Mouse (Mus musculus): ENCODE results near the gene Gpr158.
"Not testable (repeated sequence)": the region's sequence is repeated elsewhere in the genome, so short reads cannot be mapped to it uniquely, and the experiment has no call there.

Gpr158 gene

DNA sequence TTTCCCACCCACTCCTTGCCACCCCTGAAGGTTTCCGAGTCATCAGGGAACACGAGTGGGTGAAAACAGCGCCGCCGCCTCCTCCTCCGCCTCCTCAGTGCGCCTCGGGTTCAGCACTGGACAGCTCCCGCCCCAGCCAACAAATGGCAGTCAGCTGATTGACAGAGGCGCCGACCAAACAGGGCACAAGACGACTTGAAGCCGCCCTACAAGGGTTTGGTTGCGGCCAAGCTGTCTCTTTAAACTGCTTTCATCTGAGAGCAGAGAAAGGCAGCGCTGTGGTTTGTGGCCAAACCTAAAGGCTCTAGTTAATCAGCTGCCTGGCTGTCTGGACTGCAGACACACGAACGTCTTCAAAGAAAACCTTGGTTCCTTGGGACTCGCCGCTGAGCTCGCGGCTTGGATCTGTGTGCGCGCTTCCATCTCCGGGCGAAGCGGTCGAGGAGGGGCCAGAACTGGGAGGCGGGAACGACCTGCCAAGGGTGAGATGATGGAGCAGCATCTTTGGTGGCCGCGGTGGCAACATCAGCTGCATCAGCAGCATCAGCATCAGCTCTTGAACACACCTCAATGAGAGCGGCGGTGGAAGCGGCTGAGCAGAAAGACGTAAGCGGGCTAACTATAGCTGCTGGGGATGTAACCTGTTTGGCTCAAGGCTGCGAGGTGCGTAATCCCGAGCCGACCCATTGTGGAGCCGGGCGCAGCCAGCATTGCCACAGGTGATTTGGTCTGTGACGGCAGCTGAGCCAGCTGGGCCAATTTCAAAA lies at the start of gene Gpr158:
Gene Gpr158 (plus strand): TSS at position 198 of the 767 bp plus-strand sequence.
- no peak for DNase-seq (ENCODE audit: low spot score)

DNA sequence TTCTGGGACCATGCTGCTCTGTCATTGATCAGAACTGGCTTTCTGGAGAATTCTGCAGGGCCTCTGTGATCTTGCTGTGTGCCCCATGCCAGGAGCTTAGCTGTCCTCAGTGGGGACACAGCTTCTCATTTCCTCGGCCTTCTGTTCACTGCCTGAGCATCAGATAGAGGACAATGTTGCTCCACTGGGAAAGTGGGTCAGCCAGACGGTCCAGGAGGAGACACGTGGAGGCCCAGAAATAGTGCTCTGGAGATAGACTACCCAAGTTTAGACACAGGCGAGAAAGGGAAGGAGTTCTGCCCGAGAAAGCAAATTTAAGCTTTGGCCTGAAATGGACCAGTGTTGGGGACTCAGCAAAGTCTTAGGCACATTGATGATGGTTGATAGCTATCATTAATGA lies 23.5 kb upstream of the Gpr158 start:
- DNase-seq (ENCODE audit: low spot score), result no peak

DNA sequence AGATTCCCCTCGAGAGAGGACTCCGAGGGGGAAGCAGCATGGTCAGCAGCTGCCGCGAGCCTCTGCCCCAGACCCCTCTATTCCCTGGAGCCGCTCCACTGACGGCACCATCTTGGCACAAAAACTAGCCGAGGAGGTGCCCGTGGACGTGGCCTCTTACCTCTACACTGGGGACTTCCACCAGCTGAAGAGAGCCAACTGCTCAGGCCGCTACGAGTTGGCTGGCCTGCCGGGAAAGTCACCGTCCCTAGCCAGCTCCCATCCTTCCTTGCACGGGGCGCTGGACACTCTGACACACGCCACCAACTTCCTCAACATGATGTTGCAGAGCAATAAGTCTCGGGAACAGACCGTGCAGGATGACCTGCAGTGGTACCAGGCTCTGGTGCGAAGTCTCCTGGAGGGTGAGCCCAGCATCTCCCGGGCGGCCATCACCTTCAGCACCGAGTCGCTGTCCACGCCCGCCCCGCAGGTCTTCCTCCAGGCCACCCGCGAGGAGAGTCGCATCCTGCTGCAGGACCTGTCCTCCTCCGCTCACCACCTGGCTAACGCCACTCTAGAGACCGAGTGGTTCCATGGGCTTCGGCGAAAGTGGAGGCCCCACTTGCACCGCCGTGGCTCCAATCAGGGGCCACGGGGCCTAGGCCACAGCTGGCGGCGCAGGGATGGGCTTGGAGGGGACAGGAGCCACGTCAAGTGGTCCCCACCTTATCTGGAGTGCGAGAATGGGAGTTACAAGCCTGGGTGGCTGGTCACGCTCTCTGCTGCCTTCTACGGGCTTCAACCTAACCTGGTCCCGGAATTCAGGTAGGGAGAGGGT lies 1.2 kb downstream of the Gpr158 start:
- DNase-seq (ENCODE audit: low spot score), result no peak

DNA sequence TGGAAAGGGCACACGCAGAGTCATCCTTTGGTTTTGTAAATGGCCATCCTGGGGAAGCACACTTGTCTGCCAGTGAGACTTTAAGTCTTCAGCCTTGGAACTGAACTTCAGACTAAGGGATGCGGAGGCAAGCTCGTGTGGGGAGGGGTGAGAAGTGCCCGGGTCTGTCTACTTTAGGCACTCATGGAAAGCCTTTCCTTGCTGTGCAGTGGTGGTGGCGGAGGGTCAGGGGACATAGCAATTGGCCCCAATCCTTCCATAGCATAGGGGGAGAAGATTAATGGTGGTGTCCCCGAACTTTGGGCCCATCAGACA lies 1.8 kb downstream of the Gpr158 start:
- no peak for DNase-seq (ENCODE audit: low spot score)

DNA sequence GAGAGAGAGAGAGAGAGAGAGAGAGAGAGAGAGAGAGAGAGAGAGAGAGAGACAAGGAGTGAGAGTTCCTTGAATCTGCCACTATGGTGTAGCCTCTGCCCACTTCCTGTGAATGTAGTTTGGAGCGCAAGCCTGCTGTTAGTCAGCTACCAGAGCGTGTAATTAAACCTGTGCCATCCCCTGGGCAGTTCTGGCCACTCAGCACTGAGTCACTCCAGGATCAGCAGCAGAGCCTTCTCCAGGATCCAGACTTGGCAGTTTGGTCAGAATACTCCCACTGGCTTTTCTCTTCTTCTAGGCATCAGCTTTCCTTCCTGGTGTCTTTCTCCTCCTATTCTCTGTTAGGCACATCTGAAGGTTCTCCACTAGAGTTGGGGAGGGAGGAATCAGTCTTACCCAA lies 2.2 kb downstream of the Gpr158 start:
- DNase-seq (ENCODE audit: low spot score), result no peak

DNA sequence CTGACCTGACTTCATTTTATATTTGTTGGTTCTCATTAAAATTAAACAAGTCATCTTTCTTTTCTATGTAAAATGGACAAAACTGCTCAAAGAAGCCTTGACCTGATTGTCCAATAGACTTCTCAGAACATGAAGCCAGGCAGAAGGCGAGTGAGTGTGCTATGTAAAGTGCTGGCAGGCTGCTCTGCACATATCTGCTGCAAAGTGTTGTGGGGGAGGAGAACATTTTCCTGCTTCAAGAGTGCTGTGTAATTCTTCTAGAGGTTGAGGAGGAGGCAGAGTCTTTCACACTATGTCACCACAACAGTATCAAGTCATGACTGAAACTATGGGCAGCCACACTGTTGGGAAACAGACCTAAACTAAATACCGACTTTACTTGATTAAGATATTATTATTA lies 12.2 kb downstream of the Gpr158 start:
- no peak for DNase-seq (ENCODE audit: low spot score)

DNA sequence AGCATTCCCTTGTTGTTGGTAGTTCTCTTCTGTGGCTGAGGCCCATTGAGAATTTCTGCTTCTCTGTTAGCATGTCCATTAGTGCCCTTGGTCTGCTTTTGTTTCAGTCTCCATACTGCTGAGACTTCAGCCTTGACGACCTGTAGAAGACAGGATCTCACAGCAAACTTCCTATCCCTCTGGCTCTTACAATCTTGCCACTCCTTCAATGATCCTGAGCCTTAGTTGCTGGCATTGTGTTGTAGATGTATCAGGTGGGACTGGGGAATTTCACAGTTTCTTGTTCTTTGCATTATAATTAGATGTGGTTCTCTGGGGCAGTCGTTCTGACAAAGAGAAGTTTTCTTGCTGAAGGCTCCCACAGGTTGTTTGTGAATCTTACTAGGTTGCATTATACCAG lies 25.4 kb downstream of the Gpr158 start:
- DNase-seq (ENCODE audit: low spot score), result no peak

DNA sequence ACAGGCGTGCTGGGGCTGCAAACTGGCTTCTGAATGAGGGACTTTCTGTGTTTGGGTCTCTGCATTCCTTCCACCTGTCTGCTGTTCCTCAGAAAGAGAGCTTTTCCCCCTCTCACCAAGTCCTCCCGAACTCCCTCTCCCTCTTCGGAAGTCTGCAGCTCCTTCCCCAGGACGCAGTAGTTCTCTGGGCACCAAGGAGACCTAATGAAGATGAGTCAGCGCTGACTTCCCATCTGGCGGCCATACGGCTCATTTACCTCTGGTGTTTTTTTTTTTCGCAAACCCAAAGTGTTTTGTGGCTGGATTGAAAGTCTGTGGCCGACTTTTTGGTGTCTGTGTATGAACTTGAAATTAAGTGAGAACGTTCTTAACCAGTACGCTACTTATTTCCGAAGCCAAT lies 30.0 kb downstream of the Gpr158 start:
- DNase-seq (ENCODE audit: low spot score), result no peak

DNA sequence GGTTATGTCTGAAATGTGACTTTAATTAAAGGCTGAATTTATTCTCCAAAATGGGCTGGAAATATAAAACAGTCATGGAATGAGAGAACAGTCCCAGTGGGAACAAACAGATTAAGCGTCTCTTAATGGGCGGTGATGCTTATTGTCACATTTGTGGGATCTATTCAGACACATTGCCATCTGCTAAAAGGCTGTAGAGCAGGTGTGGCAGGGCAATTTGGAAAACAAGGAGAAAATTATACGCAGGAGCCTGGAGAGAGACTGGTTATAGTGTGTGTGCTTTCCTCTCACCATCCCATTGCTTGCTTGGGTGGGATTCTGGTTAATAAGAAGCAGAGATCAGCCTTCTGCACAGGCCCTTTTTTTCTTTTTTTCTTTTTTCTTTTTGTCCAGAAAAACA lies 32.3 kb downstream of the Gpr158 start:
- no peak for DNase-seq (ENCODE audit: low spot score)

DNA sequence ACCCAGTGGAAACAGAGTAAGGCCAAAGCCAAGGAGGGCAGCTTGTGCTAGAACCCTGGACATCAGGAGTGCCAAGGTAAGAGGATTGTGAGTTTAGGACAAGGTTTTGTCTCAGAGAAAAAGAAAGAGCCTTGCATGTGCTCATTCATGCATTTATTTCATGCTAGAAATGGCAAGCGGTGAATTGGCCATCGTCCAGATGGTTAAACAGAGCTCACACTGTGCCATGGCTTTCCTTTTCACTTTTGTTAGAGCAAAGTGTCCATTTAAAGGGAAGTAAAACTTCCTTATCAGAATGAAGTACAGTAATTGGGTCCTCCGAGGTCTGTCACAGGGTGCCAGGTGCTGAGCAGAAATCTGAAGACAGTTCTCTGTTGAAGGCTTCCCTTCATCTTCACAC lies 38.3 kb downstream of the Gpr158 start:
- DNase-seq (ENCODE audit: low spot score), result no peak

DNA sequence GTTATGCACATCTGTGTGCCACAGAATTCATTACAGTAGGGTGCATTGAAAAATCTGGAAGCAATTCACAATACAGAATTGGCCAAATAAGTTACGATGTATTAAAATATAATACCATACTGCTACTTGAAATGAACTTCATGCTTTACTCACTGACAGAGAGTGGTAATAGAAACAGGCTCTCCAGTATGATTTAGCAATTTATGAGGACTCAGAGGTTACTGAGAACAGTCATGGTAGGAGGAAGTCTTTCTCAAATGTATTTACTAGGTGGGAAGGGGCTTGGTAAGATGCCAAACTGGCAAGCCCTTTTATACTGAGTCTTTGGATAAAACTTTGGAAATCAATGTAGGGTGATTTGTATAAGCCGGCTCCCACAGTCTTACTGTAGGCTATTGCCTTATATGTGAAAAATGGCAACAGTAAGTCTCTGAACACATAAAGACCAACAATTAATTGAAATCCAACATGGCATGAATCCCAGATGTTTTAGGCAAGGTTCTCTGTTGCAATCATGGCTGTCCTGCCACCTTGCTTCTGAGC lies 40.2 kb downstream of the Gpr158 start:
- DNase-seq (ENCODE audit: low spot score), result no peak

DNA sequence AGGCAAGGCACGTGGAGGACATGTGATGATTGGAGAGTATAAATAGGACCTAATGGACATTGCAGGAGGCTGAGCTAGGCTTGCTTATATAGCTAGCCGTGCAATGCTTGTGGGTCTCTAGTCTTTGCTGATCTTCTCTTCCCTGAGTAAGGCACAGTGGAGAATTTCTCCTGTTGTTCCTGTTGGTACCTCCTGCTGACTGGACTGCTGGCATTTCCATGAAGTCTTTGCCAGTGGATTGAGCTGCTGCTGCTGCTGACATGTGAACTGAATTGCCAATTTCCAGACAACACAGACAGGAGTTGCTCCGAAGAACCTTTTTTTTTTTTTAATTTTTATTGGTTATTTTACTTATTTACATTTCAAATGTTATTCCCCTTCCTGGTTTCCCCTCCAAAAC lies 41.5 kb downstream of the Gpr158 start:
- no peak for DNase-seq (ENCODE audit: low spot score)

DNA sequence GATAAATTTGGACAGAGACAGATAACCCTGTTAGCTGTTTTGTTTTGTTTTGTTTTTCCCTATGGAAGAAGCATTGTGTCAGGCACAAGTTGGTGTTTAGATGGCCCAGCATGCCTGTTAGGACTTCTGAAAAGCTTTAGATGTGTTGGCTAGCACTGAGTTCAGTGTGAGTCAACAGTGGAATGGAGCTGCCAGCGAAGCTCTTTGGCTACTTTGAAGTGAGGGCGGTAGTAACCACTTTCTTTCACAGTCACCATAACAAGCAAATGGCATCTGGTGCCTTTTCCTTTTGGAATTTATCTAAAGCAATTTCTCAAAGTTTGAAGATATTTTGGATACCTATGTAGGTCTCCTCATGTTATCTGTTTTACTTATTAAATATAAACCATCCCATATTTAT lies 62.9 kb downstream of the Gpr158 start:
- no peak for DNase-seq (ENCODE audit: low spot score)

DNA sequence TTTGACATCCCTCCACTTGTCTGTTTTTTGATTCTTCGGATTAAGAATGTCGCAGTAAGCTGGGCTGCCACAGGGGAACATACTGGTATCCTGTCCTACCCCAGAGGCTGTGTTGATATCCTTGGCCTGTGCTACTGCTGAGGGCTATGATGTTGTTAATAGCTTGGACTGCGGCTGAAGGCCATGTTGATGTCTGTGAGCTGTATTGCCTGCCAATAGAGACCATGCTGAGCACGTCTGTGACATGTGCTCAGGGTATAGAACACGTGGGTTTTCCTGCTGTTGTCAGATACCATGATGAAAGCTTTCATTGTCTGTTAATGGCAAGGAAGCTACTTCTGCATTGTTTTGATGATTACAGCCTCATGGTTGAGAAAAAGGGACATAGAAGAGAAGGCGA lies 63.8 kb downstream of the Gpr158 start:
- DNase-seq (ENCODE audit: low spot score), result no peak

DNA sequence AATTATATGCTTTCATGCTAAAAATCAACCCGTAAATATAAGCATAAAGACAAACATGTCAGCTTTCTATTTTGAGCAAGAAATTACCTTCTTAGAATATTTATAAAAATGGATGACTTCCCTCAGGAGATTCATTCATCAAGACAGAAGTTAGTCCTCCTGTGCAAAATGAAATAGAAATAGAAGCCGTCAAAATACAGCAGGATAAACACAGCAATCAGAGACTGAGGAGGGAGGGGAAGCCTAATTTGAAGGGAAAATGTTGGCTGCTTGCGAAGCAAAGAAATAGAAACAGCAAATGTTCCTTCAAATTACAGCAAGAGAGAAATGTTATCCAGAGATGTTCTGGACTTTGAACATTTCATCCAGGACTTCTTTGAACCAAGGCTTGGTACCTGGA lies 72.3 kb downstream of the Gpr158 start:
- DNase-seq (ENCODE audit: low spot score), result no peak

DNA sequence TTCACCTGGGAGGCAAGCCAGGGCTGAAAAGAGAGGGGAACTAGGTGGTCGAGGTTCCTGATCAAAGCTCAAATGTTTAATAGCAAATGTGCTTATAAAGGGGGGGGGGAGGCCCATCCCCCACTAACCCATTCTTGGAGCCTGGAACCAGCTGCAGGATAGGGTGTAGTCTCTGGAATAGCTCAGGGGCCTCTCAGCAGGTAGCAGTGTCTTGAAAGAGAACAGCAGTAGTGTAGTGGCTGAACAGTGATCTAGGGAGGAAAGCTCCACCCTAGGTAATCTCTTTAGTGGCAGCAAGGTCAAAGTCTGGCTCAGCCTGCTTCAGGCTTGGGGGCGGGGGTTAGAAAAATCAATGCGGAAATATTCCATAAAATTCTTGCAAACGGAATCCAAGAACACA lies 93.3 kb downstream of the Gpr158 start:
- DNase-seq (ENCODE audit: low spot score), result not testable (repeated sequence)

DNA sequence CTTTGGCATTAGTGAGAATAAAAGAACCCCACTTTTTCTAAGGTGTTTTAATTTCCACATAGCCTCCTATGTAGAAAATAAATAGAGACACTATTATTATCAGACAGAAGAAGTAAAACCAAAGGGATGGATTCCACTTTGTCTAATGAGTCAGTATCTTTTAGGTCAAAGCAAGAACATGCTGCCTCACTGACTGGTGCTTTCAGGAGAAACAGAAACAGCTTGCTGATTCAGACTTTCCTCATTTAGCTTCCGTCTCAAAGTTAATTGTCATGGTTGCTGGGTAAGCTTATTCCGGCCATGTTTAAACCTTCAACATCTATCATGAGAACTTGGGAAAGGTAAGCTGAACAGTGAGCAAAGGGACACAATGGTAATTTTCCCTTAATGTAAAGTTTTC lies 107.6 kb downstream of the Gpr158 start:
- no peak for DNase-seq (ENCODE audit: low spot score)

DNA sequence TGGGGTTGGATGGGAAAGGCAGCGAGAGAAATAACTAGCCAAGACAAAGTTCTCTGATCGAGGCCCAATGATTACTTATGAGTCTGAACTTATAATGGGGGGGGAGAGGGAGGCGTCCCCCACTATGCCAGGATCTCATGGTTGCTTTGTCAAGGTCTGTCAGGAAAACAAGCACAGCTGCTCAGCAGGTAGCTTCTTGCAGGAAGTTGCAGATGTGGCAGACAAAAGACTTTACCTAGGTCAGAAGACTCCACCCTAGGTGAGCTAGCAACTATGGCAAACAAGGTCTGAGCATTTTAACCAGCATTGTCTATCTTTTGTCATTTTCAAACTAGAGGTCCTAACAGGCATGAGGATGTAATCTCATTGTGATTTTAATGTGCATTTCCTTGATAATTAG lies 129.5 kb downstream of the Gpr158 start:
- DNase-seq (ENCODE audit: low spot score), result no peak

DNA sequence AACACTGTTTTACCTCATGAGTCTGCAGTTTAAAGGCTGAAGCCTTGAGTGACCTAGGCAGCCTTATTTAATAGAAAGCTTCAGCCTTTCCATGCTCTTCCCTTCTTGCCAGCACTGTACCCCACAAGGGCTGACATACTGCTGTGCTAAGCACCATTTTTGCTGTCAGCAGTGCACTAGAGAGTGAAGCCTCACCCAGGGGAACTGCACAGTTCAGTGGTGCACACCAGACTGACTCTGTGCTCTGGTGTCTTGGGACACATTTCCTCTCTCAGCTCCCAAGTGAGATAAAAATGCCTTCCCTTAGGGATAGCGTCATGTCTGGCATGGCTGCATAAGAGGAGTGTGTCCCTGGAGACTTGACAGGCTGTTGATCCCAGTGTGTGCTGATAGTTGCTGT lies 130.6 kb downstream of the Gpr158 start:
- no peak for DNase-seq (ENCODE audit: low spot score)

DNA sequence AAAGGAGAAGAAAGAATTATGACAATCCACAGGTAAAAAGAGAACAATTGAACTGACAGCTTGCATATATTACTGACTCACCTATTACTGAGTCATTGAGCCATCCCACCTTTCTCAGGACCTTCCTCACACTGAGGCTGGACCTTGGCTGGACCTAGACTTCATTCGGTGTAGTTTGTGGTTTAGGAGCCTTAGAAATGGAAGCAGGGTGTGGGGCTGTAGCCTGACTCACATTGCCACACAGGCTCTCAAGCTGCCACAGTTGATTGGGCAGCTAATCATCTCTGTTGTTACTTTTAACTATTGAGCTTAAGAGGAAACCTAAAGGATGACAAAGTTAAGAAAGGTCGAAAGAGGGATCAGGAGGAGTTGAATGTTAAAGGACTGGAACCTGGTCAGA lies 132.1 kb downstream of the Gpr158 start:
- no peak for DNase-seq (ENCODE audit: low spot score)

DNA sequence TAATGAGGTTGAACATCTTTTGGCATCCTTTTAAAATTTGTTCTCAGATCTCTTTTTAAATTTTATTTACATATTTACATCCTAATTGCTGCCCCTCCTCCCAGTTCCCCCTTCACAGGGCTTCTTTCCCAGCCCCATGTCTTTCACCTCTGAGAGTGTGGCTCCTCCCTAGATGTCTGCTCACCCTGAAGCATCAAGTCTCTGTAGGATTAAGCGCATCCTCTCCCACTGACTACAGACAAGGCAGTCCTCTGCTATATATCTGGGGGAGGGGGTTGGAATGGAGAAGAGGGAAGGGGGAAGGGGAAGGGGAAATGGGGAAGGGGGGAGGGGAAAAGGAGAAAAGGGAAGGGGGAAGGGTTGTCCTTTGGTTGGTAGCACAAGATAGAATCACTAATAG lies 140.1 kb downstream of the Gpr158 start:
- no peak for DNase-seq (ENCODE audit: low spot score)

DNA sequence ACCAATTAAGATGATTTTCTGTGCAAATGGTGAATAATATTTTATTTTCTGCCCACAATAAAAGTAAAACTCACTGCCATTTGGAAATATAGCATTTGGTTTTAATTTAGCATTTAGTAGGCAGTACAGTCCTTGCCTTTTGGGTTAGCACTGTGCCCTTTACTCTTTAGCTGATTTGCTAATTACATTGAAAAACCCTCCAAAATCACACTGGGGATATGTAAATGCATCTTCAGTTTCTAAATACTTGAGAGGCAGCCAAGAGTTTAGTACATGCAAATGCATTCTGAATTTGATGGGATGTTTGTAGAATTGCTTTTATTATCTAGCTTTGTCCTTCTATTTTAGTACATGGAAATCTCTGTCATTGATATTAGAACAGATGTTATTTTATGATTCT lies 163.4 kb downstream of the Gpr158 start:
- DNase-seq (ENCODE audit: low spot score), result no peak

DNA sequence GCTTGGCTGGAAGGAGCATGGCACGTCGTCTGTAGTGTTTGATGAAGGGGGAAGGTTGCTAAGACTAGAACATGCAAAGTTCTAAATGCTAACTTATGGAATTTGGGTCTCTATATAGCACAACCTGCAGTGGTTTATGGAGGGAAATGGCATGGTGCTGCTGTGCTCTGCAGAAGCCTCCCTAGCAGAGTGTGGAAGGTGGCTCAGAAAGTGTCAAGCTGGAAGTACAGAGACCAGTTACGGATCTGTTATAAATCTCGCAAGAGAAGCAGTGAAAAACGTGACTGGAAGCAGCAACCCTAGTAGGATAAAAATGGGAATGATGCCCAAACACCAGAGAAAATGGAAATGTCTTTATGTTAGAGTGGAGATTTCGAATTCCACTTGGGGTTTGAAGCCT lies 251.8 kb downstream of the Gpr158 start:
- DNase-seq (ENCODE audit: low spot score), result no peak

DNA sequence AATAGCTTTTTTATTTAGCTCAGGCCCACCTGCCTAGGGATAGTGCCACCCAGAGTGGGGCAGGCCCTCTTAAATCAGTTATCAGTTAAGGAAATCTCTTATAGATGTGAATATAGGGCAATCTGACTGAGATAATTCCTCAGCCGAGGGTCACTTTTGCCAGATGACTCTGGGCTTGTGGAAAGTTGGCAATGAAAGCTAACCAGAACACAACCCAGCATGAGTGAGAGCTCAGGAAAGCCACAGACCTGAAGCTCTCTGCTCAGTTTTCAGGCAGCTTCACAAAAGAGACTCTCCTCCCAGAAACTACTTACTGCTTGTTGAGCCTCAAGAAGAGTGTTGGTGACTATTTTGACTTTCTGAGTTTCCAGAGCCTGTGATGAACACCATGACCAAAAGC lies 264.8 kb downstream of the Gpr158 start:
- no peak for DNase-seq (ENCODE audit: low spot score)
